Mouse (Mus musculus): ENCODE results near the gene Cdc6. TPM values are rescaled to one million over a fixed set of nuclear protein-coding genes. Genes with fewer than 3 reads are reported as not detected.

Cdc6 gene
- polyA plus RNA-seq, 1 experiment, result 24.1 TPM

GRCm38 (mm10) chr11:98877001-98877400, 30.6 kb upstream of the Cdc6 start:
- Histone ChIP-seq H3K79me2 (ENCODE audit: control insufficient read depth, insufficient read depth) (peaks cover 85% of the 10 kb centered on the region), H3K79me3 (ENCODE audit: low read depth) (peaks cover 45% of the 10 kb centered on the region), H3K4me3 (ENCODE audit: insufficient read depth, poor library complexity, severe bottlenecking) (no peak overlapping the region), H3ac (ENCODE audit: control insufficient read depth, insufficient read length, low read depth) (no peak overlapping the region), H3K36me3 (ENCODE audit: control insufficient read depth, insufficient read depth) (peaks cover 22% of the 10 kb centered on the region), H3K27me3 (ENCODE audit: control insufficient read depth, insufficient read depth, insufficient read length) (no peaks in the 10 kb centered on the region)
- TF ChIP-seq CTCF (IDR thresholded peaks at IDR 0.05; ENCODE audit: control insufficient read depth, insufficient read depth, insufficient read length) (no peak), MYOG (IDR thresholded peaks at IDR 0.05; ENCODE audit: control insufficient read depth, extremely low read depth, insufficient read length) (no peak), MAX (IDR thresholded peaks at IDR 0.05) (no peak), MYOD1 (IDR thresholded peaks at IDR 0.05; ENCODE audit: control insufficient read depth, insufficient read length, low read depth) (no peak), USF1 (IDR thresholded peaks at IDR 0.05; ENCODE audit: low read depth) (no peak), CEBPB (IDR thresholded peaks at IDR 0.05; ENCODE audit: low read depth) (no peak), FOSL1 (IDR thresholded peaks at IDR 0.05; ENCODE audit: insufficient read depth, low read length, poor library complexity, severe bottlenecking) (no peak)

DNA sequence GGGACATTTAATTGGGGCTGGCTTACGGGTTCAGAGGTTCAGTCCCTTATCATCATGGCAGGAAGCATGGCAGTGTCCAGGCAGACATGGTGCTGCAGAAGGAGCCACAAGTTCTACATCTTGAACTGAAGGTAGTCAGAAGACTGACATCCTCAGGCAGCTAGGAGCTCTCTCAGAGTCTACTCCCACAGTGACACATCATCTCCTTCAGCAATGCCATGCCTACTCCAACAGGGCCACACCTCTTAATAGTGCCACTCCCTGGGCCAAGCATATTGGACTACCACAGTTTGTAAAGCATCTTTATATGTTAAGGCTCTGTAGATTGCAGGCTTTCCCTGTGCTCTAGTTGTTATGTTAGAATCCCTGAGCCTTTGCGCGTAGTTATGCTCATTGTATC, 19.9 kb upstream of the Cdc6 start:
- H3K27me3 ChIP-seq (ENCODE audit: control insufficient read depth, insufficient read depth, insufficient read length), result no peaks in the 10 kb centered on the region
- H3K79me3 ChIP-seq (ENCODE audit: low read depth), result peaks cover 6% of the 10 kb centered on the region
- TF ChIP-seq FOSL1 (IDR thresholded peaks at IDR 0.05; ENCODE audit: insufficient read depth, low read length, poor library complexity, severe bottlenecking) (no peak), CTCF (IDR thresholded peaks at IDR 0.05; ENCODE audit: control insufficient read depth, insufficient read depth, insufficient read length) (no peak), MAX (IDR thresholded peaks at IDR 0.05) (no peak), MYOG (IDR thresholded peaks at IDR 0.05; ENCODE audit: control insufficient read depth, extremely low read depth, insufficient read length) (no peak), CEBPB (IDR thresholded peaks at IDR 0.05; ENCODE audit: low read depth) (no peak), MYOD1 (IDR thresholded peaks at IDR 0.05; ENCODE audit: control insufficient read depth, insufficient read length, low read depth) (no peak), USF1 (IDR thresholded peaks at IDR 0.05; ENCODE audit: low read depth) (no peak)
- no peak overlapping the region for H3ac ChIP-seq (ENCODE audit: control insufficient read depth, insufficient read length, low read depth)
- peaks cover 63% of the 10 kb centered on the region for H3K36me3 ChIP-seq (ENCODE audit: control insufficient read depth, insufficient read depth)
- no peak overlapping the region for H3K4me3 ChIP-seq (ENCODE audit: insufficient read depth, poor library complexity, severe bottlenecking)
- peaks cover 19% of the 10 kb centered on the region for H3K79me2 ChIP-seq (ENCODE audit: control insufficient read depth, insufficient read depth)

DNA sequence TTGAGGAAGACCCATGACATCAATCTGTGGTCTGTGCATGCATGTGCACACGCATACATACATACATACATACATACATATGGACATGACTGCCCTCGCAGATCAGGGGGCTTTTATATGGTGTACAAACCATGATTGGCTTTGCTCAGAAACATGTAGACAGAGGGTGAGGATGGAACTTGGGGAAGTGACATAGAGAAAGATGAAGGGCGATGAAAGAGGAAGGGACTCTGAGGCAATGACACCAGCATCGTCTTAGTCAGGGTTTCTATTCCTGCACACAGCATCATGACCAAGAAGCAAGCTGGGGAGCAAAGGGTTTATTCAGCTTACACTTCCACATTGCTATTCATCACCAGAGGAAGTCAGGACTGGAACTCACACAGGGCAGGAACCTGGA, 18.5 kb upstream of the Cdc6 start:
- Histone ChIP-seq H3K79me2 (ENCODE audit: control insufficient read depth, insufficient read depth) (peaks cover 5% of the 10 kb centered on the region), H3K36me3 (ENCODE audit: control insufficient read depth, insufficient read depth) (peaks cover 76% of the 10 kb centered on the region), H3K27me3 (ENCODE audit: control insufficient read depth, insufficient read depth, insufficient read length) (no peaks in the 10 kb centered on the region), H3K79me3 (ENCODE audit: low read depth) (no peaks in the 10 kb centered on the region), H3K4me3 (ENCODE audit: insufficient read depth, poor library complexity, severe bottlenecking) (no peak overlapping the region), H3ac (ENCODE audit: control insufficient read depth, insufficient read length, low read depth) (no peak overlapping the region)
- TF ChIP-seq CTCF (IDR thresholded peaks at IDR 0.05; ENCODE audit: control insufficient read depth, insufficient read depth, insufficient read length) (no peak), MAX (IDR thresholded peaks at IDR 0.05) (no peak), MYOD1 (IDR thresholded peaks at IDR 0.05; ENCODE audit: control insufficient read depth, insufficient read length, low read depth) (no peak), CEBPB (IDR thresholded peaks at IDR 0.05; ENCODE audit: low read depth) (no peak)

DNA sequence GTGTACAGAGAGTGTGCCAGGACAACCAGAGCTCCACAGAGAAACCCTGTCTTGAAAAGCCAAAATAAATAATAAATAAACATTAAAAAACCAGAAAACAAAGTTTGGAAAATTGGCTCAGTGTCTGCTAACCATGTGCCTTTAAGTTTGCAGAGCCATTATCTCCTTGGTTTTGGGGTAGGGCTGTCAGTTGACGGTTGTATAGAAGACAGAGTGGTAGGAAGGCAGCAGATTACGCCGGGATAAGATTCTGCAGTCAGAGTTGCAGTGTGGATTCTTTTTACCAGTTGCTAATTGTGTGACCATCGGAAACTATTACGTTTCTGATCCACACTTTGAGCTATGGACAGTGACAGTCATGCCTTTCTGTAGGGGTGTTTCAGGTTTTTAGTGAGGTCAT, 17.6 kb upstream of the Cdc6 start:
- Histone ChIP-seq H3ac (ENCODE audit: control insufficient read depth, insufficient read length, low read depth) (no peak overlapping the region), H3K79me2 (ENCODE audit: control insufficient read depth, insufficient read depth) (no peaks in the 10 kb centered on the region), H3K79me3 (ENCODE audit: low read depth) (no peaks in the 10 kb centered on the region), H3K27me3 (ENCODE audit: control insufficient read depth, insufficient read depth, insufficient read length) (no peaks in the 10 kb centered on the region), H3K4me3 (ENCODE audit: insufficient read depth, poor library complexity, severe bottlenecking) (no peak overlapping the region), H3K36me3 (ENCODE audit: control insufficient read depth, insufficient read depth) (peaks cover 81% of the 10 kb centered on the region)
- TF ChIP-seq MYOD1 (IDR thresholded peaks at IDR 0.05; ENCODE audit: control insufficient read depth, insufficient read length, low read depth) (no peak), USF1 (IDR thresholded peaks at IDR 0.05; ENCODE audit: low read depth) (no peak), MYOG (IDR thresholded peaks at IDR 0.05; ENCODE audit: control insufficient read depth, extremely low read depth, insufficient read length) (no peak), MAX (IDR thresholded peaks at IDR 0.05) (no peak), CTCF (IDR thresholded peaks at IDR 0.05; ENCODE audit: control insufficient read depth, insufficient read depth, insufficient read length) (no peak), CEBPB (IDR thresholded peaks at IDR 0.05; ENCODE audit: low read depth) (no peak), FOSL1 (IDR thresholded peaks at IDR 0.05; ENCODE audit: insufficient read depth, low read length, poor library complexity, severe bottlenecking) (no peak)

GRCm38 (mm10) chr11:98892426-98892825, 15.2 kb upstream of the Cdc6 start:
- Histone ChIP-seq H3ac (ENCODE audit: control insufficient read depth, insufficient read length, low read depth) (no peak overlapping the region), H3K27me3 (ENCODE audit: control insufficient read depth, insufficient read depth, insufficient read length) (no peaks in the 10 kb centered on the region), H3K79me2 (ENCODE audit: control insufficient read depth, insufficient read depth) (no peaks in the 10 kb centered on the region), H3K4me3 (ENCODE audit: insufficient read depth, poor library complexity, severe bottlenecking) (no peak overlapping the region), H3K36me3 (ENCODE audit: control insufficient read depth, insufficient read depth) (peaks cover 77% of the 10 kb centered on the region), H3K79me3 (ENCODE audit: low read depth) (no peaks in the 10 kb centered on the region)
- TF ChIP-seq MYOD1 (IDR thresholded peaks at IDR 0.05; ENCODE audit: control insufficient read depth, insufficient read length, low read depth) (no peak), CTCF (IDR thresholded peaks at IDR 0.05; ENCODE audit: control insufficient read depth, insufficient read depth, insufficient read length) (no peak), FOSL1 (IDR thresholded peaks at IDR 0.05; ENCODE audit: insufficient read depth, low read length, poor library complexity, severe bottlenecking) (no peak), MYOG (IDR thresholded peaks at IDR 0.05; ENCODE audit: control insufficient read depth, extremely low read depth, insufficient read length) (no peak), USF1 (IDR thresholded peaks at IDR 0.05; ENCODE audit: low read depth) (no peak), MAX (IDR thresholded peaks at IDR 0.05) (no peak), CEBPB (IDR thresholded peaks at IDR 0.05; ENCODE audit: low read depth) (no peak)

- no peak overlapping the region for H3ac ChIP-seq (ENCODE audit: control insufficient read depth, insufficient read length, low read depth)
- H3K36me3 ChIP-seq (ENCODE audit: control insufficient read depth, insufficient read depth), result peaks cover 66% of the 10 kb centered on the region
- no peaks in the 10 kb centered on the region for H3K79me2 ChIP-seq (ENCODE audit: control insufficient read depth, insufficient read depth)
- no peak for TF ChIP-seq MAX (IDR thresholded peaks at IDR 0.05)
- H3K27me3 ChIP-seq (ENCODE audit: control insufficient read depth, insufficient read depth, insufficient read length), result no peaks in the 10 kb centered on the region
- no peak overlapping the region for H3K4me3 ChIP-seq (ENCODE audit: insufficient read depth, poor library complexity, severe bottlenecking)
- no peaks in the 10 kb centered on the region for H3K79me3 ChIP-seq (ENCODE audit: low read depth)
These were observed 7.0 kb upstream of the Cdc6 start for GRCm38 (mm10) chr11:98900529-98901125.
